Mouse (Mus musculus): ENCODE results near the gene Mrpl46. TPM values are rescaled to one million over a fixed set of nuclear protein-coding genes. Genes with fewer than 3 reads are reported as not detected.

Mrpl46 gene
- 66.1 TPM for polyA plus RNA-seq (2021)

GRCm38 (mm10) chr7:78782639-78783581 lies at the start of gene Mrpl46, which contains the start of gene Mrps11:
TSS of gene Mrpl46 (minus strand) at chr7:78783531.
TSS of gene Mrps11 (plus strand) at chr7:78783119.
- peak; percentile 75 for ATAC-seq
- no peaks in the 10 kb centered on the region for H3K27me3 ChIP-seq
- POLR2A ChIA-PET = interaction anchor here (1.1 kb wide), 1 partner anchor 12 kb away, joined by 4 read pairs; no protein-coding TSS in a partner anchor

GRCm38 (mm10) chr7:78827749-78828362 lies 44.5 kb upstream of the Mrpl46 start:
- ChIA-PET POLR2A (interaction anchor here (0.6 to 1.1 kb wide), 4 partner anchors 9 to 41 kb away, joined by 3 to 4 read pairs (median 3); no protein-coding TSS in a partner anchor), CTCF (no interaction called here)
- ATAC-seq (no peak), DNase-seq (ENCODE audit: low read depth, low spot score) (no peak)
- H3K27me3 ChIP-seq = no peaks in the 10 kb centered on the region
- in situ Hi-C loops (cut with MboI; ENCODE audit: low pct_unique_long_range_greater_than_20kb) = no loop called here
- TF ChIP-seq CTCF (IDR thresholded peaks at IDR 0.05) = no peak

More at GRCm38 (mm10) chr7:78782639-78783581, at the start of gene Mrpl46, which contains the start of gene Mrps11:
- DNase-seq (ENCODE audit: low read depth, low spot score) = peak; percentile 54
- in situ Hi-C loops (cut with MboI; ENCODE audit: low pct_unique_long_range_greater_than_20kb) = no loop called here
- CTCF ChIA-PET = interaction anchor here (1.3 kb wide), 1 partner anchor 108 kb away, joined by 3 read pairs; no protein-coding TSS in a partner anchor
- no peak for TF ChIP-seq CTCF (IDR thresholded peaks at IDR 0.05)

GRCm38 (mm10) chr7:78826682-78827385 lies 43.5 kb upstream of the Mrpl46 start:
- DNase-seq (ENCODE audit: low read depth, low spot score) (no peak), ATAC-seq (no peak)
- POLR2A ChIA-PET = no interaction called here
- CTCF ChIA-PET = no interaction called here
- in situ Hi-C loops (cut with MboI; ENCODE audit: low pct_unique_long_range_greater_than_20kb) = no loop called here
- no peak for TF ChIP-seq CTCF (IDR thresholded peaks at IDR 0.05)
- H3K27me3 ChIP-seq = no peaks in the 10 kb centered on the region

- no peak for TF ChIP-seq CTCF (IDR thresholded peaks at IDR 0.05)
- DNase-seq (ENCODE audit: low read depth, low spot score) (no peak), ATAC-seq (no peak)
- in situ Hi-C loops (cut with MboI; ENCODE audit: low pct_unique_long_range_greater_than_20kb) = no loop called here
- ChIA-PET POLR2A (interaction anchor here (1.1 to 1.2 kb wide), 2 partner anchors 9 to 10 kb away, joined by 3 read pairs; no protein-coding TSS in a partner anchor), CTCF (interaction anchor here (0.9 kb wide), 1 partner anchor 28 kb away, joined by 3 read pairs; the partner anchor contains the start of gene Det1)
- H3K27me3 ChIP-seq = no peaks in the 10 kb centered on the region
These were observed 35.0 kb upstream of the Mrpl46 start for GRCm38 (mm10) chr7:78818336-78818735.

- no peak for DNase-seq (ENCODE audit: low read depth, low spot score)
- TF ChIP-seq CTCF (IDR thresholded peaks at IDR 0.05) = no peak
- CTCF ChIA-PET = interaction anchor here (1.0 kb wide), 1 partner anchor 10 kb away, joined by 3 read pairs; no protein-coding TSS in a partner anchor
- in situ Hi-C loops (cut with MboI; ENCODE audit: low pct_unique_long_range_greater_than_20kb) = no loop called here
- no peaks in the 10 kb centered on the region for H3K27me3 ChIP-seq
- POLR2A ChIA-PET = no interaction called here
- ATAC-seq = no peak
These were observed 31.4 kb upstream of the Mrpl46 start for GRCm38 (mm10) chr7:78814766-78815165.

GRCm38 (mm10) chr7:78813791-78814190 lies 30.5 kb upstream of the Mrpl46 start:
- H3K27me3 ChIP-seq = no peaks in the 10 kb centered on the region
- TF ChIP-seq CTCF (IDR thresholded peaks at IDR 0.05) = no peak
- DNase-seq (ENCODE audit: low read depth, low spot score) (no peak), ATAC-seq (no peak)
- POLR2A ChIA-PET = no interaction called here
- in situ Hi-C loops (cut with MboI; ENCODE audit: low pct_unique_long_range_greater_than_20kb) = no loop called here
- CTCF ChIA-PET = no interaction called here

- POLR2A ChIA-PET = interaction anchor here (0.5 kb wide), 1 partner anchor 26 kb away, joined by 3 read pairs; no protein-coding TSS in a partner anchor
- no peak for TF ChIP-seq CTCF (IDR thresholded peaks at IDR 0.05)
- ATAC-seq (no peak), DNase-seq (ENCODE audit: low read depth, low spot score) (no peak)
- in situ Hi-C loops (cut with MboI; ENCODE audit: low pct_unique_long_range_greater_than_20kb) = no loop called here
- CTCF ChIA-PET = interaction anchor here (1.0 to 1.3 kb wide), 3 partner anchors 9 to 34 kb away, joined by 3 read pairs; no protein-coding TSS in a partner anchor
- no peaks in the 10 kb centered on the region for H3K27me3 ChIP-seq
These were observed 23.9 kb upstream of the Mrpl46 start for GRCm38 (mm10) chr7:78807192-78807591.

GRCm38 (mm10) chr7:78803841-78804240 lies 20.5 kb upstream of the Mrpl46 start:
- no peak for DNase-seq (ENCODE audit: low read depth, low spot score)
- ChIA-PET POLR2A (no interaction called here), CTCF (no interaction called here)
- in situ Hi-C loops (cut with MboI; ENCODE audit: low pct_unique_long_range_greater_than_20kb) = no loop called here
- H3K27me3 ChIP-seq = no peaks in the 10 kb centered on the region
- no peak for TF ChIP-seq CTCF (IDR thresholded peaks at IDR 0.05)
- ATAC-seq = no peak

- no peaks in the 10 kb centered on the region for H3K27me3 ChIP-seq
- no peak for DNase-seq (ENCODE audit: low read depth, low spot score)
- TF ChIP-seq CTCF (IDR thresholded peaks at IDR 0.05) = no peak
- in situ Hi-C loops (cut with MboI; ENCODE audit: low pct_unique_long_range_greater_than_20kb) = no loop called here
- POLR2A ChIA-PET = no interaction called here
- ATAC-seq = no peak
- CTCF ChIA-PET = no interaction called here
These were observed 16.6 kb upstream of the Mrpl46 start for GRCm38 (mm10) chr7:78799730-78800496.
